Mouse (Mus musculus): ENCODE results near the gene Grk2.

GRCm38 (mm10) chr19:4283653-4284052, 22.4 kb downstream of the Grk2 start:
- no peak for TF ChIP-seq POLR2A (IDR thresholded peaks at IDR 0.05; ENCODE audit: borderline replicate concordance, insufficient read depth, low read length)
- no peak for TF ChIP-seq CTCF (IDR thresholded peaks at IDR 0.05; ENCODE audit: borderline replicate concordance, insufficient read depth, low read depth, low read length)

Measured in cerebellum, adult 2 months (tissue).